Mouse (Mus musculus) cerebellum, adult 9-10 months (tissue): ENCODE results near the gene Pdk1.

Experiments used
- DNase-seq: peaks from one replicate; pipeline ENCODE4 v3.0.0; 2022

Gene Pdk1

DNA sequence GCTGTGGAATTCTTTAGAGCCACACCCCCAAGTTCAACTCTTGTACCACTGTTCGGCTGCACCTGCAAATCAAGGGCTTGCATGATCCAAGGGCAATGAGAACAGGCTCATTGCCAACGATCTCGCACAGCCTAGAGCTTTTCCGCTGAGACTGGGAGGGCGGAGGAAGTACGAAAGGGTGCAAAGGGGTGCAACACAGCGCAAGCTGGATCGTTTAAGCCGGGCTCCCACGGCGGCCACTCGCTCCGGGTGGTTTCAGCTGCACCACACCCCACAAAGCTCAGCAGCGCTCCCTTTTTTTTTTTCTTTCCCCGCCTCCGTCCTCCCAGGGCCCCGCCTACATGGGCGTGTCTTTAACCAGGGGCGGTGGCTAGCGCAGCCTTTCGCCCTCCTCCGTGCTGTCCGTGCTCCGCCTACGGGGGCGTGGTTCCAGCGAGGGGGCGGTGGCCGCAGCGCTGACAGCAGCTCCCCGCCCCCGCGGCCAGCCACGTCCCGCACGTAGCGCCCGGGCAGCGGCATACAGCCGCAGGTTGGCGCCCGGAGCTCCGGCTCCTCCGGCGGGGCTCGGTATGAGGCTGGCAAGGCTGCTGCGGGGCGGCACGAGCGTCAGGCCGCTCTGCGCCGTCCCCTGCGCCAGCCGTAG, at the start of gene Pdk1:
TSS of gene Pdk1 (plus strand) at position 424 of the 643 bp plus-strand sequence.
- DNase-seq: peak; percentile 97

DNA sequence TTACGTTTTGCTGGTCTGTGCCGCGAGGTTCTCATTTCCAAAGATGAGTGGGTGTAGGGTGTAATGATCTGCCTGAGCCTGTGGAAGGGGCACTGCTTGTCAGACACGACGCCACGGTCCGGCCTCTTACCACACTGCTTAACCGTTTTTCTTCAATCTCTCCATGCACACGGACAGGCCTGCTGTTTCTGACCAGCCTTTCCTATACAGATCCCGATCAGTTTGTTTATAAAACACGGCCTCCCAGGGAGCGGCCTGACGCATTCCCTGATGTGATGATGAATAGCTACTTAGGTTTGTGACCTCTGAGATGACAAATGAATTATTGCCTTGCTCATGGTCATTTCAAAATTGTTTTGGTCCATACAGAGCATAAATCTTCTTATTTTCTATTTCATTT, 48.9 kb upstream of the Pdk1 start:
- no peak for DNase-seq

DNA sequence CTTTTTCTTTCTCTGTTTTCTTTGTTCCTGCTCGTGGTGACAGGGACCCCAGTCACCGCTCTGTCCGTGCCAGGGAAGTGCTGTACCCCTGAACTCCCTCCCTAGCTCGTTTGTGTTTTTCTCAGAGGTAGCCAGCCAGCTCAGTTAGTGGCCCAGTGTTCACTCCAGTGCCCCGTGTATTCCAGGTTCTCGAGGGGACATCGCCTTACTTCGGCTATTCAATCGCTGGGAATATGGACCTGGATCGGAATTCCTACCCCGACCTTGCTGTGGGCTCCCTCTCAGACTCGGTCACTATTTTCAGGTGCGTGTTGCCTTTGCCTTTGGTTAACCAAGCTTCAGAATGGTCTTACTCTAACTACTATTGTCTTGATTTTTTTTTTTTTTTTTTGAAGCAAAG, 45.3 kb upstream of the Pdk1 start:
- no peak for DNase-seq

DNA sequence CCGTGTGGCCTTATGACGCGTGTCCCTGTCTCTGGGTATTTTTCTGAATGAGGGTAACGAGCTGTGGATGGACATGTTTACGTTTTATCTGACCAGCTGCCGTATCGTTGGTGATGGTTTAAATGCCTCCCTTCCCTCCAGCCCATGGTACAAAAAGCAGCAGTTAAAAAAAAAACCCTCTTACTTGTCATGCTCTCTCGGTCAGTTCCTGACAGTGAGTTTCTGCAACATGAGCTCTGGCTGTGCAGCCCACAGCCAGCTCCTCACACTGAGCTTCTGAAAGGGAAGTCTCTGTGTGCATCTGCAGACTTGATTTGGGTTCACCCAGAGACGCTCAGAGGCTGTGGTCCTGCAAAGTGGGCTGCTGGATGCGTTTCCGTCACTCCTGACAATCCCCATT, 44.1 kb upstream of the Pdk1 start:
- DNase-seq: no peak

DNA sequence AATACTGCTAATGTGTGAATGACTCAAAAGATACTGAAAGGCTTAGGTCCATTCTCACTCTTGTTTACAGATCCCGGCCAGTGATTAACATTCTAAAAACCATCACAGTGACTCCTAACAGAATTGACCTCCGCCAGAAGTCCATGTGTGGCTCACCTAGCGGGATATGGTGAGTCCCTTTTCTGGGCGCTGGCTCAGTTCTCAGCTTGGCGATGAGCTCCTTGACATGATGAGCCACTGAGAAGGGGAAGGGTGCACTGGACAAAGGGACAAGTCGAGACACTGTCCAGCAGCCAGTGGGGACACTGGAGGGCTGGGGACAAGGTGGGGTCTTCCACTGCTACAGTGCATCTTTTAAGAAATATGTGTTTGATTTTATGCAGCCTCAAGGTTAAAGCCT, 39.4 kb upstream of the Pdk1 start:
- no peak for DNase-seq

DNA sequence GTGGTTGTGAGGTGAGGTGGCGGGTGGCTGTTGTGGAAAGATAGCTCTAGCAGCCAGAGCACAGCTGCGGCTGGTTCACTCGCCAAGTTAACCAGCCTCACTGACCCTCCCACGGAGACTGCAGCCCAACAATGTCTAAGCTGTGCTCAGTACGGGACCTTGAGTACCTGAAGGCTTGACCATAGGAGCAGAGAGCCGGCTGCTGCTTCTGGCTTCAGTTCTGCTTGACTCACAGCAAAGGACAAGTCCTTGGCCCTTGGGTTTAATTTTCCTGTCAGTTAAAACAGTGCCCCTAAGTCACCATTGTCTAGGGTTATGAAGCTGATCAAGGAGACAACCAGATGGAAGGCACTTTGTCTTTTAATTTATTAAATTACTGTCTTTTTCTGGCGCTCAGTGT, 38.7 kb upstream of the Pdk1 start:
- DNase-seq: no peak

DNA sequence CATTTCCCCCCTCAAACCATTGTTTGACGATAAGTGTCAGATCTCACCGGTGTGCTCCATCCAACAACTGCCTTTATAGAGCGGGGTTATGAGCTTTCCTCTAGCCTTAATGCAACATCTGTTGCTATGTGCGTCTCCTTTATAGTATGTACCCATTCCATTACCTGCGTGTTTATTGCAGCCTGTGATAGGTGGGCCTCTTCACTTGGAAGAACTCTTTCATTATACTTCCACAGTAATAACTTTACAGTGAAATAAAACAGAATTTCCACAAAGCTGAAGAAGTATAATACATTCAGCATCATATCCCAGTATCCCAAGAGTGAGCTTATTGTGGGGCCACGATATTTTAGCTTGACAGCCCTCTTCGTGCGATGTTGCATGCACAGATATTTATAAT, 37.5 kb upstream of the Pdk1 start:
- no peak for DNase-seq

DNA sequence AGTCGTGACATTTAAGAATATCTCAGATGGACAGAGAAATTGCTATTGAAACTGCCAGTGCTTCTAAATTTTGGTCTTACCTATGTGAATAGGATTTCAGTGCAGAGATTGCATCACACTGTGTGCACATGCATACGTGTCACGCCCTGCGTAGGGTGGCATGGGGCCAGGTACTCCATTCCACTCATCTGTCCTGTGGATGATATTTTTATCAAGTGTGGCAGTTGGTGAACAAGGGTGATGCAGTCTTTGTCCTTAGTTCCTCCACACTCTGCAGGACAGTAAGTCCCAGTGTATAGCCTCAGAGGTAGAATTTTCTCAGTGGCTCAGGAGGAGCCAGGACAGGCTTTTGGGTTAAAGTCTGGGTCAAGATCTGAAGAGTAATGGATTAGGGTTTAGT, 36.8 kb upstream of the Pdk1 start:
- no peak for DNase-seq

DNA sequence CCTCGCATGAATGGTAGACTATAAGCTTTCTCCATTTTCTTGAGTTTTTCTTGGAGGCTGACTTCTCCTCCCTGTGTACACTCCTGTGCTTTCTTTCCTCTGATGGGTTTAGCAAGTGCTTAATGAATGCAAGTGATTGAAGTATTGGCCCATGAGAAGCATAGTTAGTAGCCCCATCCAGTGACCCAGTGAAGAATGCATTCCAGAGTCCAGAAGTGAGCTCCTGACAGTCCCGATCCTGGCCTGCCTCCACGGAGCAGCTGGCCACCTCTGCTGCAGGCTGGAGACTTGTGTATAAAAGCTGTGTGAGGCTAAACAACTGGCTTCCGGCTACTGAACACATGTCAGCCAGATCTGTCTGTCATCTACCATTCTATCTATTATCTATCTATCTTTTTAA, 35.8 kb upstream of the Pdk1 start:
- no peak for DNase-seq

DNA sequence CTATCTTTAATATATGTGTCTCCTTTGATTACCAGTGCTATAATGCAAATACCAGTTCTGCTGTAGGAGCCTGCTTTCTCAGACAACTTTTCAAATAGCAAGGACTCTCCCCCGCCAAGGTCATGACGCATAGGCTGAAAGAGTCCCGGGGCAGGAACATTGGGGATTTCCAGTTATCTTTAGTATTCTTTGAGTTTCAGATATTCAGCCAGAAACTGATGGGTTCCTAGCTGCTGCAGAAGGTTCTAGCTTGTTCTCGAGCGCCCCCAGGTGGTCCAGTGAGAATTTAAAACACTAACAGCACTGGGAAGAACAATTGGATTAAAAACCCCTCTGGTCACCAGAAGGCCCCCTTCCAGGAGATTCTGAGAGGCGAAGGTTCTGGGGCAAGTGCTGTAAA, 35.2 kb upstream of the Pdk1 start:
- DNase-seq: peak; percentile 16

DNA sequence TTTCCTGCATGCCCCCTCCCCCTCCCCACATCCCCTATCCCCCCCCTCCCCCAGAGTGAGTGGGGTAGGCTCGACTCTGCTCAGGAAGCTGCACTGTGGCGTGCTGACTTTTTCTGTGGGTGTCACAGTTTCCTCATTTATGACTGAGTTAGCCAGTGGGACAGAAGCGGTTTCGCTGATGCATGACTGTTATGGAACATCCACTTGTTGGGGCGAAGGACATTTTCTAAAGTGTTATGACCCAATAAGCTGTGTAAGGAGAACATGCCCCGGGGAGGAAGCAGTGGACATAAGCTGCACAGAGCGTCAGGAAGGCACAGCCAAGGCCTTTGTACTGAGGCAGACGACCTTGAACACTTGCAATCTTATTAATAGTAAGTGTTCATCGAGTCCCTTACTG, 29.7 kb upstream of the Pdk1 start:
- DNase-seq: no peak

DNA sequence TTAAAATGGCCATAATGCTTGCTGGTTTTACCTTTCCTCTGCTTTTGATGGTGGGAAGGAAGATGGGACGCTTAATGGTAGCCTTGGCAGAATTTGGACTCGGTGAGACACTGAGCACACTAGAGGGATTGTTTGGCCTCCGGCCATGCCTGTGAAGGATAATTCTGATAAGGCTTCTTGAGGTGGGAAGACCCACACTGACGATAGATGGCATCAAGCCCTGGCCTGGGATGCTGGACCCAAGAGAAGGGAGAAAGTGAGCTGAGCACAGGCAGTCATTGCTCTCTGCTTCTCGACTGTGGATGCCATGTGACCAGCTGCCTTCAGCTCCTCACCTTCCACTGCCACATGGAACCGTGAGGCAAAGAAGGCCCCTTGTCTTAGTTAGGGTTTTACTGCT, 28.1 kb upstream of the Pdk1 start:
- no peak for DNase-seq

DNA sequence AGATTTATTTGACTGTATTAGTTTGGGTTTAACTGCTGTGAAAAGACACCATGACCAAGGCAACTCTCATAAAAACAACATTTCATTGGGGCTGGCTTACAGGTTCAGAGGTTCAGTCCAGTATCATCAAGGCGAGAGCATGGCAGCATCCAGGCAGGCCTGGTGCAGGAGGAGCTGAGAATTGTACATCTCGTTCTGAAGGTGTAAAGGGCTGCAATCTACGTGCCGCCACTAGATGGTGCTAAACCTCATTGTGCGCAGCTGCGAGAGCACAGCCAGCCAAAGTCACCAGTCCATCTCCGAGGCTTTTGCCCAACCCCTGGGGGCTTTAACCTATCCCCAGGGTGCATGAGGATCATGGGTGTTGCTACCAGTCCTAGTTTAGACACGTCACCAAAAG, 20.9 kb upstream of the Pdk1 start:
- peak; percentile 68 for DNase-seq

DNA sequence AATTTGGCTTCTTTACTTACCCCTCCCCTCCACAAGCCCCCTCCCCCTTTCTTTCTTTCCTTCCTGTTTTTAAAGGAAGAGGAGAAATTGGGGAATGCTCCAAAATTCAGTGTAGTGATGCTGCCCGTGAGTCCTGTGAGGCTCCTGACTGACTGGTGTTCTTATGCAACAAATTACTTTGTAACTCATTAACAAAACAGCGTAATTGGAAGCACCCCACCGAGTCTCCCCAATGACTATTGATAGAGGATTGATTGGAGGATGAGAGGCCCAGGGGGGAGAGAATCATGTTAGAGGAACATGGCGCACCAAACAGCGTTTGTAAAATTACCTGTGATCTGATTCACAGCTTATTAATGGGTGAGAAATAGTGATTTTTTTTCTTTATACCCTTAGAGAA, 17.9 kb upstream of the Pdk1 start:
- DNase-seq: no peak

DNA sequence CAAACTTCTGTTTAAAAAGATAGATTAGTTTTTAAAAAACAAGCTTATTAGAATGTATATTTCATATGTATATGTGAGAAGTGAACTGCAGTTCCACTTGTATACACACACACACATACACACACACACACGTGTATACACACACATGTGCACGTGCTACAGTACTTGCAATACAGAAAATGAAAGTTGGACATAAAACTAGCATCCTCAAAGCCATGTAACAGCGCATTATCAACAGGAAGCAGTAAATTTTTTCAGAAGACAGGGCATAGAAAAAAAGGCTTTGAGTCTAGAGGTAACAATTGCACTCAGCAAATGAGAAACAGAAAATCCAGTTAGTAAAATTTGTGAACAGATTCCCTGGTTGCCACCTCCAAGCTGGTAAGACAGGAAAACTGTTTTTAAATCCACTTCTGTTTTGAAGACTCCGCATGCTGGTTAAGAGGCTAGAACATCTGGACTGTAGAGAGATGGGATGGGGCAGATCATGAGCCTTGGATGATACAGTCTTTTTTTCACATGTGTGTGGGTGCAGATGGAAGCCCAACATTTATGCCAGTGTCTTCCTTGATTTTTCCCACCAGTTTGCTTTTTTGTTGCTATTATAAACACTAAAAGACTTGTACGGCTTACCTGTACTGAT, 9.4 kb upstream of the Pdk1 start:
- DNase-seq: no peak

DNA sequence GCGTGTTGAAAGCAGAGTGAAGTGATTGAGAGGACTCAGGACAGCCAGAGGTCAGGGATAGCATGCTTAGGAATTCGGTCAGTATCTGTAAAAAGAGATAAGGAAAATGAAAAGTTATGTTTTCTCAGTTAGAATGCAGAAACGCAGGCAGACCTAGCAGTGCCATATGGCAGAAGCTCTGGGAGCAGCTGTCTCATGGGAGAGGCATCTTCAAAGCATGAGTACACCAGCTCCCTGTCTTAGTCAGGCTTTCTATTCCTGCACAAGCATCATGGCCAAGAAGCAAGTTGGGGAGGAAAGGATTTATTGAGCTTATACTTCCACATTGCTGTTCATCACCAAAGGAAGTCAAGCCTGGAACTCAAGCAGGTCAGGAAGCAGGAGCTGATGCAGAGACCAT, 8.0 kb upstream of the Pdk1 start:
- no peak for DNase-seq

DNA sequence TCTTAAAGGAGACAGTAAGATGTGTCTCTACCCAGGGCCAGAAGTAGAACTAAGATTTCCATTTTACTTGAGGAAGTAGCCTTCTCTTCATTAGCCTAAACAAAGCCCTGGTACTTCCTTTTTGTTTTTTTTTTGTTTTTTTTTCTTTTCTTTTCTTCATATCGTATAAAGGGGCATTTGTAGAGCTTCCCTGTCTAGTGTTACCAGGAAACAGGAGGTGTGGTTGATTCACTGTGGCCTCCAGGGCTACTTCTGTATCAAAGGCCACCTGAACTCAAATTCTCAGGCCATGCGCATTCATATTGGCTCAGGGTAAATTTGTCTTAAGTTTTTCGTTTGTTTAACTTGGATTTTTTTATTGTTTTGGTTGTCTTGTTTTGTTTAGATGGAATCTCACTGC, 7.1 kb upstream of the Pdk1 start:
- no peak for DNase-seq

DNA sequence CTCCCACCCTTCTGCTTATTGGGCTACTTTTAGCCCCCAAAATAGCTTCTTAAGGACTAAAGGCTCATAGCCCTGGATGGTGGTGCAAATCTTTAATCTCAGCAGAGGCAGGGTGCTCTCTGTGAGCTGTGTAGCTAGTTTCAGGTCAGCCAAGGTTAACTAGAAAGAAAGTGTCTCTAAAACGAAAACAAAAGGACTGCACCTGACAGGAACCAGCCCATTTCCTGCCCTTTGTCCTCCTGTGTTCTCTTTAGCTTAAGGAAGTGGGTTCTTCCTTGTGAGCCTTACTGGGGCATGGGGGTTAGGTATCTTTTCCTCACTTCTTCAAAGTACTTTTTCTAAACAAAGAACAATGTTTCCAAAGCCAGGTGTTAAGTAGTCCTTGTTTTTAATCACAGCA, 6.5 kb upstream of the Pdk1 start:
- no peak for DNase-seq

DNA sequence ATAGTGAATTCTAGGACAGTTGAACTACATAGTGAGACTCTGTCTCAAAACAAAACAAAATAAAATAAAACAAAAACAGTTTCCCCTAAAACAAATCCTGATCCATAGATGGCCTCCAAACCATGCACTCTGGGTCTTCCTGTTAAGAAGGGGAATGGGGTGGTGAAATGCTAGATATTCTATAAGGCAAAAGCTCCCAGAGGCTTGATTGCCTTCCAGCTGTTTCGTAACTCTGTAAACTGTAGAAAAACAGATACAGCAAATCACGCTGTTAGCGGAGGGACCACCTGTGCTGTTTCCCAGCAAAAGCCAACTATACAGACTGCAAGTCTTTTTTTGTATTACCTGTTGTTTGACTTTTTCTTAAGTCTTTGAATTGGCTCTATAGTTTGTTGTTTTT, 6.0 kb upstream of the Pdk1 start:
- no peak for DNase-seq

DNA sequence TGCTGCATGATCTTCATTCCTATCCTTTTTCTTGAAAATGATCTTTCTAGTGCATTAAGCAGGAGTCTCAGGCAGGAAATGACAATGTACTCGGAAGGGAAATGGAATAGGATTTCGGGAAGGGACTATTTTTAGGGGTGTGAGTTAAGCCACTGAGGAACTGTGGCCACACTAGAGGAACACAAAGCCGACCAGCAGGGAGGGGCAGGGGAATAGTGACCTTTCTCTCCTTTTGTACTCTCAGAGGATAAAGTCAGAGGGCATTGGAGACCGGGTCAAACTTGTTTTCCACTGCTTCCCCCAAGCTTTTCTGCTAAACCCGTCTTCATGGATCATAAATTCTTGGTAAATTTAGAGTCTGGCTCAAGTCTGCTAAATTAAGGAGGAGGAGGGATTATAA, 5.5 kb upstream of the Pdk1 start:
- no peak for DNase-seq

DNA sequence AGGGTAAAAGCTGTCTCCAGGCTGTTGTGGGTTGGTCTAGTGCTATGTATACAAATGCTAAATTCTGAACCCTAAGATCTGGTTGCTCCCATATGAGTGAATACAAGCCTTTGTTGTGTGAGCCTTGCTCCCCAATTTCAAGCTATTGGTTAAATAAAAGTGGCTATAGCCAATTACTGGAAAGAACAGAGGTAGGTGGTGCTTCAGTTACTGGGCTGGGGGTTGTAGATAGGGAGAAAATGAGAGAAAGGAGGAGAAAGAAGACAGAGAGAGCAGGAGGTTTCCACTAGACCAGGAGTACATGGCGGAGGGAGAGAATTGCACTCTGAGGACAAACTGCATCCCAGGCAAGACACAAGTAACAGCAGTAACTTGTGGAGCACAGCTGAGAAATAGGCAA, 4.8 kb upstream of the Pdk1 start:
- DNase-seq: no peak

DNA sequence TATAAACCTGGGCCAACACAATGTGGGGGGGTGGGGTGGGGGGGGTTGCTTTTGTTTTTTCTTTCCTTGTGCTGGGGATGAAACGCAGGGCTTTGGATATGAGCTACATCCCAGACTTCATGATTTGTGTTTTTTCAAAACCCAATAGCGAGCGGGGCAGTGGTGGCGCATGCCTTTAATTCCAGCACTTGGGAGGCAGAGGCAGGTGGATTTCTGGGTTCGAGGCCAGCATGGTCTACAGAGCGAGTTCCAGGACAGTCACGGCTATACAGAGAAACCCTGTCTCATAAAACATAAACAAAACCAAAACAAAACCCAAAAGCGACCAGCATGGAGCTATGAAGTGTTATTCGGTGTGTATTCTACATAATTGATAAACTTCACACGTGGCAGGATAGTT, 883 bp upstream of the Pdk1 start:
- peak; percentile 34 for DNase-seq

DNA sequence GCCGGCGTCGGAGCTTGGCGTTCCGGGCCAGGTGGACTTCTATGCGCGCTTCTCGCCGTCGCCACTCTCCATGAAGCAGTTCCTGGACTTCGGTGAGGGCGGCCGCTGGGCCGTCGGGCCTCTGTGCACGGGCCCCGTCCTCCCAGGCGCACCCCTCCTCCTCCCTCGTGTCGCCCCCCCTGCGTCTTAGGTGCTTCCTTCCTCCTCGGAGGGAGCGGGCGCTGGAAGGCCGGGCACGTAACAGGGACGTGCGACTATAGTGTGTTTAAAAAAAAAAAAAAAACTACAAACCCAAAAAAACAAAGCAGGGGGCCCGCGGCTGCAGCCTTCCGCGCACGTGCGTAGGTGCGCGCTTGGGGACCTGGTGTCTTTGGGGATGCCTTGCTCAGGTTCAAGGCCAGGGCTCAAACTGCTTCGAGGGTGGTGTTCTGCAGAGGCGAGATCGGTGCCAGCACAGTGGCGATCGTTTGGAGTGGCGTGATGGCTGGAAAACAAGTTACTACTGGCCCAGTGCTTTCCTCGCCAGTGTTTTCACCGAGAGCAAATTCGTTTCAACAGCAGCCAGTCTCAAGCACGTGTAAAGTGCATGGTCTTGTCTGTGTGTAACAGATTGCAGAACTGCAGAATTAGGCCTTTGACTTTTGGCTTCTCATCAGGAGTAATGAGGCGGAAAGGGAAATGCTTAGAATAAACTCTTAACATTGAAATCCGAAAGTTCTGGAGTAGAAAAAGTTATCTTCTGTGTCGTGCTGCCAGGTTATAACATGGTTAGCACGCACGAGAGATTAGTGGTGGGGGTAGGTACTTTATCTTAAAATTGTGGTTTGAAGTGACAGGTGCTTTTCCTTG, 674 bp downstream of the Pdk1 start:
- DNase-seq: no peak

DNA sequence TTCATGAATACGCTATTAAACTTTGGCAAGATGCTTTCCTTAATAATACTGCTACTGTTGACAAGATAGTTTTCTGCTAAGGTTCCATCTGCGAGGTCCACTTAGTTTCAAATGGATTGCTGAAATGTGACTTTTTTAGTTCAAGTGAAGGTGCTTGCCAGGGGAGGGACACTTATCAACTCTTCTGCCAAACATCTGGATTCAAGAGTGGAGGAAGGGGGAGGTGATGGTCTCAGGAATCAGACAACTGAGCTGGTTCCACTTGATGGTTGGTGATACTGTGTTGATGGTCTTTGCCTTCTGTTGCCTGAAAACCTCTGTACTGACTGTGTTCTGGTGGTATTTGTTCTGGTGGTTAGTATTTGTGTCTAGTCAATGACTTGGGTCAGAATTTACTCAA, 1.4 kb downstream of the Pdk1 start:
- no peak for DNase-seq
